Mouse (Mus musculus) thymus, adult 2 months (tissue): ENCODE measurements around the gene Inpp5f. TPM values are rescaled to one million over a fixed set of nuclear protein-coding genes. Genes with fewer than 3 reads are reported as not detected.
A peak's percentile ranks its signal among the peaks of the same experiment; 100 is the strongest.

Source experiments
- DNase-seq: peaks from one replicate; pipeline ENCODE4 v3.0.0; 2021
- H3K27ac ChIP-seq: fragments of 200-500 bp; 2 replicates; pipeline ENCODE4 v1.5.1; 2012; ENCODE audit warnings: low read length, control low read depth; ENCODE audit not compliant: control insufficient read depth, insufficient read depth
- H3K27me3 ChIP-seq: fragments of 200-500 bp; 2 replicates; pipeline ENCODE4 v1.6.1; 2012; ENCODE audit warnings: mild to moderate bottlenecking, low read length, moderate library complexity, mixed read lengths; ENCODE audit not compliant: control insufficient read depth, insufficient read depth
- H3K36me3 ChIP-seq: fragments of 200-500 bp; 2 replicates; pipeline ENCODE4 v1.6.1; 2012; ENCODE audit warnings: mild to moderate bottlenecking, low read length, moderate library complexity; ENCODE audit not compliant: control insufficient read depth, insufficient read depth
- H3K4me1 ChIP-seq: fragments of 200-500 bp; replicated peaks from 2 replicates; pipeline ENCODE4 v1.6.1; 2012; ENCODE audit warnings: low read length; ENCODE audit not compliant: control insufficient read depth, insufficient read depth
- H3K4me3 ChIP-seq: fragments of 200-500 bp; 2 replicates; pipeline ENCODE4 v1.5.1; 2012; ENCODE audit warnings: mild to moderate bottlenecking, low read length, control low read depth, moderate library complexity; ENCODE audit not compliant: control insufficient read depth, insufficient read depth
- CTCF ChIP-seq: fragments of 200-500 bp; IDR thresholded peaks from 2 replicates; pipeline ENCODE4 v1.5.1; 2012; ENCODE audit warnings: mild to moderate bottlenecking, control low read depth, low read length, moderate library complexity, borderline replicate concordance; ENCODE audit not compliant: control insufficient read depth, poor library complexity, insufficient read depth; ENCODE audit errors: extremely low read depth
- POLR2A ChIP-seq: fragments of 200-500 bp; IDR thresholded peaks from 2 replicates; pipeline ENCODE4 v1.6.1; 2012; ENCODE audit warnings: mild to moderate bottlenecking, low read length, control low read depth, moderate library complexity; ENCODE audit not compliant: control insufficient read depth, poor library complexity, insufficient read depth; ENCODE audit errors: extremely low read depth
- WGBS: fragments of 180-500 bp; shearing (Covaris S2); methylation state at CpG from one replicate; pipeline ENCODE4 v1.1.7; 2018; 5-methylcytosine and 5-hydroxymethylcytosine counted together
- polyA plus RNA-seq: library from polyadenylated mRNA; depleted of rRNA; stranded (reverse); fragments of >200 nt; gene quantifications from 2 replicates; pipeline ENCODE4 v1.2.3, GENCODE M21; 2012

The Inpp5f gene
- polyA plus RNA-seq, 1 experiment = 3.8 TPM

GRCm38 (mm10) chr7:128705735-128706134 is 94.6 kb downstream of the Inpp5f start:
- H3K36me3 ChIP-seq = peaks cover 77% of the 10 kb centered on the region
- H3K4me3 ChIP-seq = no peak overlapping the region
- 33% methylated on average over 4 of the region's 4 CpGs for WGBS
- H3K27me3 ChIP-seq = no peaks in the 10 kb centered on the region
- DNase-seq = peak; percentile 66
- H3K4me1 ChIP-seq = no peaks in the 10 kb centered on the region
- TF ChIP-seq CTCF = peak; percentile 85; the same call in 1 of the 2 replicates
- no peak for TF ChIP-seq POLR2A
- no peak overlapping the region for H3K27ac ChIP-seq

GRCm38 (mm10) chr7:128717991-128718390 is 106.9 kb downstream of the Inpp5f start:
- Histone ChIP-seq H3K4me1 (no peaks in the 10 kb centered on the region), H3K27ac (no peak overlapping the region), H3K27me3 (no peaks in the 10 kb centered on the region), H3K36me3 (peaks cover 79% of the 10 kb centered on the region), H3K4me3 (no peak overlapping the region)
- TF ChIP-seq CTCF (no peak), POLR2A (no peak)
- 84% methylated on average over 4 of the region's 4 CpGs for WGBS
- DNase-seq = no peak

DNA sequence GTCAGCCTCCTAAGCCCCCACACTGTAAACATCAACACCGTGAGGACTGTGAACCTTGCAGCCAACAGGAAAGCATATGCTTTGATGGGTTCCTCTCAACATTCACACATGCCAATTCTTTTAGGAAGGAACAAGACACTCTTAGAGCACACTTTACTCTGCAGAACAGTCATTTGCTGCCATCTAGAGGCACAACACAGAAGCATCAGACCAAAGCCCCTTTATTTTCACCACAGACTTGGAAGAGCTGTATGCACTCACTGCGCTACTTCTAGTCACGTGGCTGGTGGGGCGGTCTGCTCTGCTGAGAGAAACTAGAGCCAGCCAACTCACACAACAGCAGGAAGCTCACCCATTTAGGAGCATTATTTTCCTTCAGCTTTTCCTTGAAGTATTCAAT is 113.6 kb downstream of the Inpp5f start:
- DNase-seq = peak; percentile 80
- Histone ChIP-seq H3K4me3 (no peak overlapping the region), H3K27me3 (no peaks in the 10 kb centered on the region), H3K27ac (no peak overlapping the region), H3K36me3 (peaks cover 14% of the 10 kb centered on the region), H3K4me1 (peaks cover 19% of the 10 kb centered on the region)
- no peak for TF ChIP-seq CTCF
- no peak for TF ChIP-seq POLR2A
- WGBS = 16% methylated on average over 4 of the region's 4 CpGs

DNA sequence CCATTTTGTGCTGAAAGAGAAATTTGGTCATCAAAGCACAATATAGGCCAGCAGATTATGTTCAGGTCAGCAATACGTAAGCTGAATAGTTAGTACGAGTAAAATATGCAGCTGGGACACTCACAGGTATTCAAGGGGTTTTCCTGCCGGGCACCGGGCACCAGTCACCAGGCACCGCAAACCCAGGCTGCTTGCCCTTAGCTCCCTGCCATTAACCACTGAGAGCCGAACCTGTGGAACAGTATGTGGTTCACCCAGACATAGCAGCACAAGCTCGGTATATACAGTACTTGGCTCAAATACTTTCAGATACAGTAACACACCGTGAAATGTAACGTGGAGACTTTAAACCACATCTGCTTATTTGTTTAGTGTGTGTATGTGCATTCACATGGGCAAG is 114.1 kb downstream of the Inpp5f start:
- Histone ChIP-seq H3K36me3 (peaks cover 11% of the 10 kb centered on the region; the same call in 1 of the 2 replicates), H3K4me1 (peaks cover 19% of the 10 kb centered on the region), H3K4me3 (no peak overlapping the region), H3K27me3 (no peaks in the 10 kb centered on the region), H3K27ac (no peak overlapping the region)
- WGBS = 91% methylated on average over 9 of the region's 9 CpGs
- DNase-seq = no peak
- TF ChIP-seq POLR2A = no peak

DNA sequence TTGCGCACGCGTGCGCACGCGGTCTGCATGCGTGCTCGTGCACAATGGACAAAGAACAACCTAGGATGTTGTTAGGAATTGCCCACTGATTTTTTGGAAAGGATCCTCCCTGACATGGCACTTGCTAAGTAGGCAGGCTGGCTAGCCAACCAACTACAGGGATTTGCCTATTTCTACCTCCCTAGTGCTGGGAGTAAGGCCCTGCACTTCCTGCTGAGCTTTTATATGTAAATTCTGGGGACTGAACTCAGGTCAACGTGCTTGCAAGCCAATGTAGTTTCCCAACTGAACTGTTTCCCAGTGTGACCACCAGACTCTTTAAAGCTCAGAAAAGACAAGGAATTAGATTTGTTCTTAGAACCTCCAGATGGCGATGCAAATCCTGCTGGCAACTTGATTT is 115.9 kb downstream of the Inpp5f start:
- TF ChIP-seq CTCF (no peak), POLR2A (no peak)
- Histone ChIP-seq H3K4me1 (peaks cover 21% of the 10 kb centered on the region), H3K4me3 (no peak overlapping the region), H3K27me3 (no peaks in the 10 kb centered on the region), H3K27ac (no peak overlapping the region), H3K36me3 (peaks cover 3% of the 10 kb centered on the region; the same call in 1 of the 2 replicates)
- 97% methylated on average over 10 of the region's 10 CpGs for WGBS
- DNase-seq = no peak

DNA sequence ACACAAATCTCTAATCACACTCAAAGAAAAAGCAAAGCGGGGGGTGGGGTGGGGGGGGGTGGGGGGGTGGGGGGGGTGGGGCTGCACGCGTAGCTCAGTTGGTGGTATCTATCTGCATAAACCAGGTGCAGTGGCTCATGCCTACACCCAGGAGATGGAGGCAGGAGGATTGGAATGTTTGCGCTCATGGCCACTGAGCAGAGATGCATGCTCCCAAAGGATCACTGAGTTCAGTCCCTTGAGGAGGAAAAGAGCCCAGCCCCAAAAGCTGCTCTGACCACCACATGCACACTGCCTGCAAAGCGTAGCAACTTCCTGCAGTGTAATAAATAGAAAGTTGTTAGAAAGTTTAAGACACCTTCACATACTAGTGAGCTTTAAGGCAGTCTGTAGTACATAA is 116.6 kb downstream of the Inpp5f start:
- no peaks in the 10 kb centered on the region for H3K27me3 ChIP-seq
- 85% methylated on average over 5 of the region's 5 CpGs for WGBS
- no peak overlapping the region for H3K27ac ChIP-seq
- TF ChIP-seq CTCF (no peak), POLR2A (no peak)
- no peak overlapping the region for H3K4me3 ChIP-seq
- H3K36me3 ChIP-seq = no peaks in the 10 kb centered on the region; the same call in 1 of the 2 replicates
- peaks cover 23% of the 10 kb centered on the region for H3K4me1 ChIP-seq
- DNase-seq = no peak

DNA sequence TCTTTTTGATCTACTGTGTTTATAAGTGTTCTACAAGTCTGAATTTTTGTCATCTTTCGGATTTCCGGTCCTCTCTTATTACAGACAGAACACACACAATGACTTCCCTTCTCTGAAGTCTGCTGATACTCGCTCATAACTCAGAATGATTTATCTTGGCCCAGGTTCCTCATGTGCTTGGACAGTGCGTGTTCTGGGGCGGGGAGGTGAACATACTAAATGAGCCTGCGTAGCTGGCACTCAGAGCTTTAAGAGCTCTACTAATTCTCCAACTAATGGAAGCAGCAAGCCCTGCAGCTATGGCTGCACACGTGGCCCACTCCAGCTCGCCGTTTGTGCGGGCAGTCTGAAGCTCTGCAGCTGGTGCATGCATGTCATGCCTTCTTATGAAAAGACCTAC is 117.6 kb downstream of the Inpp5f start:
- no peaks in the 10 kb centered on the region; the same call in 1 of the 2 replicates for H3K36me3 ChIP-seq
- no peak for DNase-seq
- H3K27ac ChIP-seq = no peak overlapping the region
- WGBS = 20% methylated on average over 10 of the region's 10 CpGs
- no peak for TF ChIP-seq POLR2A
- TF ChIP-seq CTCF = no peak
- H3K4me1 ChIP-seq = peaks cover 23% of the 10 kb centered on the region
- no peak overlapping the region for H3K4me3 ChIP-seq
- no peaks in the 10 kb centered on the region for H3K27me3 ChIP-seq
